Mouse (Mus musculus) MEL (cell line): Measurements from ENCODE around the gene Pms1. TPM values are rescaled to one million over a fixed set of nuclear protein-coding genes. Genes with fewer than 3 reads are reported as not detected.

ENCODE experiments used
- DNase-seq: peaks from one replicate; pipeline ENCODE4 v3.0.0; 2011; ENCODE audit warnings: low read depth, low spot score
- H3K27ac ChIP-seq: 2 replicates; pipeline ENCODE4 v1.5.1; 2012; ENCODE audit warnings: low read depth, mild to moderate bottlenecking, control low read depth, low read length, moderate library complexity; ENCODE audit not compliant: control insufficient read depth
- H3K27me3 ChIP-seq, 2 experiments: fragments of 150-350 bp in 1 of 2; sonication (generic) in 1 of 2; 2 replicates each; pipeline ENCODE4 v1.6.1; 2012; ENCODE audit warnings: low read length in 2 of 2, mild to moderate bottlenecking in 2 of 2, improper control_type of control experiment in 1 of 2, moderate library complexity in 1 of 2; ENCODE audit not compliant: insufficient read depth in 2 of 2, control insufficient read depth in 1 of 2
- H3K36me3 ChIP-seq, 2 experiments: 2 replicates each; pipeline ENCODE4 v1.6.1; 2012 to 2014; ENCODE audit warnings: low read length in 2 of 2, improper control_type of control experiment in 1 of 2, inconsistent platforms in 1 of 2, mild to moderate bottlenecking in 1 of 2; ENCODE audit not compliant: insufficient read depth in 2 of 2, control insufficient read depth in 1 of 2
- H3K4me1 ChIP-seq, 2 experiments: fragments of 150-350 bp in 1 of 2; sonication (generic) in 1 of 2; 2 replicates each; pipeline ENCODE4 v1.6.1; 2012; ENCODE audit warnings: low read length in 2 of 2, improper control_type of control experiment in 1 of 2, mild to moderate bottlenecking in 1 of 2; ENCODE audit not compliant: insufficient read depth in 2 of 2, control insufficient read depth in 1 of 2
- H3K4me3 ChIP-seq, 2 experiments: fragments of 150-350 bp in 1 of 2; sonication (generic) in 1 of 2; 2 replicates each; pipeline ENCODE4 v1.5.1; 2012; ENCODE audit warnings: low read depth in 2 of 2, low read length in 2 of 2, mild to moderate bottlenecking in 2 of 2, moderate library complexity in 2 of 2, control low read depth in 1 of 2, improper control_type of control experiment in 1 of 2; ENCODE audit not compliant: control insufficient read depth in 1 of 2, insufficient read depth in 1 of 2
- H3K79me2 ChIP-seq: 2 replicates; pipeline ENCODE4 v1.6.1; 2012; ENCODE audit warnings: mild to moderate bottlenecking, low read length, moderate library complexity; ENCODE audit not compliant: control insufficient read depth, poor library complexity, insufficient read depth
- H3K9ac ChIP-seq: 2 replicates; pipeline ENCODE4 v1.6.1; 2012; ENCODE audit warnings: low read depth, mild to moderate bottlenecking, control low read depth, low read length, moderate library complexity; ENCODE audit not compliant: control insufficient read depth, poor library complexity, severe bottlenecking
- H3K9me3 ChIP-seq: fragments of 150-350 bp; sonication (generic); replicated peaks from 2 replicates; pipeline ENCODE4 v1.6.1; 2012; ENCODE audit warnings: mild to moderate bottlenecking, low read length, improper control_type of control experiment, moderate library complexity; ENCODE audit not compliant: insufficient read depth
- BHLHE40 ChIP-seq: IDR thresholded peaks from 2 replicates; pipeline ENCODE4 v1.6.1; 2012; ENCODE audit warnings: low read depth, mild to moderate bottlenecking, inconsistent platforms, low read length, improper control_type of control experiment, borderline replicate concordance
- CHD2 ChIP-seq: IDR thresholded peaks from 2 replicates; pipeline ENCODE4 v1.6.1; 2011; ENCODE audit warnings: low read length, improper control_type of control experiment
- CTCF ChIP-seq, 3 experiments: IDR thresholded peaks in 2 of 3; conservative IDR thresholded peaks in 1 of 3; 2 replicates each; pipeline ENCODE4 v1.5.1; 2011 to 2012; ENCODE audit warnings: low read length in 3 of 3, low read depth in 2 of 3, mild to moderate bottlenecking in 2 of 3, improper control_type of control experiment in 1 of 3, inconsistent platforms in 1 of 3, mixed read lengths in 1 of 3, moderate library complexity in 1 of 3; ENCODE audit not compliant: control insufficient read depth in 1 of 3, insufficient read depth in 1 of 3, poor library complexity in 1 of 3, severe bottlenecking in 1 of 3
- ELF1 ChIP-seq: IDR thresholded peaks from 2 replicates; pipeline ENCODE4 v1.6.1; 2014; ENCODE audit warnings: low read depth, mild to moderate bottlenecking, inconsistent platforms, low read length, improper control_type of control experiment, moderate library complexity
- EP300 ChIP-seq, 2 experiments: IDR thresholded peaks; 2 replicates each; pipeline ENCODE4 v1.6.1; 2011; ENCODE audit warnings: improper control_type of control experiment in 2 of 2, low read length in 2 of 2, low read depth in 1 of 2, mild to moderate bottlenecking in 1 of 2
- ETS1 ChIP-seq: IDR thresholded peaks from 2 replicates; pipeline ENCODE4 v1.6.1; 2012; ENCODE audit warnings: low read depth, mild to moderate bottlenecking, inconsistent platforms, low read length, improper control_type of control experiment, moderate library complexity
- HCFC1 ChIP-seq: IDR thresholded peaks from 2 replicates; pipeline ENCODE4 v1.6.1; 2012; ENCODE audit warnings: low read depth, mild to moderate bottlenecking, inconsistent platforms, low read length, improper control_type of control experiment, moderate library complexity
- MEF2A ChIP-seq: IDR thresholded peaks from 2 replicates; pipeline ENCODE4 v1.6.1; 2014; ENCODE audit warnings: low read depth, mild to moderate bottlenecking, inconsistent platforms, low read length, improper control_type of control experiment; ENCODE audit not compliant: poor library complexity, insufficient replicate concordance, severe bottlenecking; ENCODE audit errors: extremely low read depth
- MXI1 ChIP-seq: IDR thresholded peaks from 2 replicates; pipeline ENCODE4 v1.6.1; 2011; ENCODE audit warnings: mild to moderate bottlenecking, low read depth, low read length, improper control_type of control experiment
- MYB ChIP-seq: IDR thresholded peaks from 2 replicates; pipeline ENCODE4 v1.6.1; 2011; ENCODE audit warnings: mild to moderate bottlenecking, low read depth, low read length, improper control_type of control experiment
- MYC ChIP-seq: IDR thresholded peaks from 2 replicates; pipeline ENCODE4 v1.6.1; 2011; ENCODE audit warnings: low read depth, mild to moderate bottlenecking, low read length, improper control_type of control experiment, moderate library complexity
- NELFE ChIP-seq: IDR thresholded peaks from 2 replicates; pipeline ENCODE4 v1.6.1; 2011; ENCODE audit warnings: low read depth, low read length, improper control_type of control experiment
- NRF1 ChIP-seq: IDR thresholded peaks from 2 replicates; pipeline ENCODE4 v1.6.1; 2014; ENCODE audit warnings: low read depth, mild to moderate bottlenecking, inconsistent platforms, low read length, improper control_type of control experiment, moderate library complexity; ENCODE audit not compliant: poor library complexity, insufficient read depth, severe bottlenecking
- POLR2A ChIP-seq, 2 experiments: IDR thresholded peaks; 2 replicates each; pipeline ENCODE4 v1.6.1; 2011 to 2012; ENCODE audit warnings: low read length in 2 of 2, mild to moderate bottlenecking in 2 of 2, control low read depth in 1 of 2, improper control_type of control experiment in 1 of 2, low read depth in 1 of 2, moderate library complexity in 1 of 2; ENCODE audit not compliant: control insufficient read depth in 1 of 2, insufficient read depth in 1 of 2, poor library complexity in 1 of 2
- POLR2AphosphoS2 ChIP-seq: IDR thresholded peaks from 2 replicates; pipeline ENCODE4 v1.6.1; 2011; ENCODE audit warnings: low read length, improper control_type of control experiment
- POLR2AphosphoS5 ChIP-seq: IDR thresholded peaks from 2 replicates; pipeline ENCODE4 v1.6.1; 2012; ENCODE audit warnings: low read depth, borderline replicate concordance, mild to moderate bottlenecking, inconsistent platforms, low read length, moderate library complexity, mixed read lengths
- RAD21 ChIP-seq: IDR thresholded peaks from 2 replicates; pipeline ENCODE4 v1.6.1; 2011; ENCODE audit warnings: mild to moderate bottlenecking, low read depth, low read length, improper control_type of control experiment
- SIN3A ChIP-seq: IDR thresholded peaks from 2 replicates; pipeline ENCODE4 v1.6.1; 2012; ENCODE audit warnings: low read length, improper control_type of control experiment, inconsistent platforms
- TBP ChIP-seq: IDR thresholded peaks from 2 replicates; pipeline ENCODE4 v1.8.0; 2011; ENCODE audit warnings: low read depth, low read length, improper control_type of control experiment
- TCF12 ChIP-seq: IDR thresholded peaks from 2 replicates; pipeline ENCODE4 v1.6.1; 2014; ENCODE audit warnings: low read depth, mild to moderate bottlenecking, inconsistent platforms, low read length, improper control_type of control experiment, moderate library complexity
- USF1 ChIP-seq: IDR thresholded peaks from 2 replicates; pipeline ENCODE4 v1.6.1; 2014; ENCODE audit warnings: low read depth, mild to moderate bottlenecking, inconsistent platforms, low read length, improper control_type of control experiment, moderate library complexity
- USF2 ChIP-seq, 2 experiments: IDR thresholded peaks; 2 replicates each; pipeline ENCODE4 v1.6.1; 2011 to 2012; ENCODE audit warnings: improper control_type of control experiment in 2 of 2, low read length in 2 of 2, borderline replicate concordance in 1 of 2, inconsistent platforms in 1 of 2, low read depth in 1 of 2, mild to moderate bottlenecking in 1 of 2; ENCODE audit not compliant: insufficient read depth in 1 of 2
- ZC3H11A ChIP-seq: IDR thresholded peaks from 2 replicates; pipeline ENCODE4 v1.6.1; 2012; ENCODE audit warnings: low read depth, mild to moderate bottlenecking, inconsistent platforms, low read length, improper control_type of control experiment
- ZKSCAN1 ChIP-seq: IDR thresholded peaks from 2 replicates; pipeline ENCODE4 v1.6.1; 2012; ENCODE audit warnings: low read depth, mild to moderate bottlenecking, inconsistent platforms, low read length, improper control_type of control experiment, moderate library complexity
- ZNF384 ChIP-seq: IDR thresholded peaks from 2 replicates; pipeline ENCODE4 v1.6.1; 2012; ENCODE audit warnings: low read depth, mild to moderate bottlenecking, inconsistent platforms, low read length, improper control_type of control experiment
- polyA plus RNA-seq, 2 experiments: library from polyadenylated mRNA; stranded (reverse) in 1 of 2; unstranded in 1 of 2; fragments of >175 nt in 1 of 2; fragments of >200 nt in 1 of 2; gene quantifications; 2 replicates each; pipeline versions ENCODE4 v1.2.1 to v1.2.4; 2012; ENCODE audit warnings: low replicate concordance in 2 of 2, low read depth in 1 of 2; ENCODE audit not compliant: insufficient read length in 2 of 2, insufficient read depth in 1 of 2, missing spikeins in 1 of 2
- total RNA-seq: library from RNA; depleted of rRNA; stranded (reverse); fragments of 300-350 nt; gene quantifications from 2 replicates; pipeline ENCODE4 v1.2.3, GENCODE M21; 2012

Pms1 gene
- total and polyA plus RNA-seq, 3 experiments, result 9.5 to 13.4 TPM; not detected in 1

GRCm38 (mm10) chr1:53312989-53313967, 16.5 kb upstream of the Pms1 start, which contains the start of gene Osgepl1:
Gene Osgepl1 (plus strand): TSS chr1:53313624.
- Histone ChIP-seq H3K36me3 (peaks cover 0 to 7% of the 10 kb centered on the region in 2 experiments; a peak in 2 of 4 replicates), H3K4me1 (peaks cover 2 to 3% of the 10 kb centered on the region in 2 experiments; a peak in 3 of 4 replicates), H3K9ac (peak within 1 kb of the TSS; percentile 98), H3K9me3 (no peaks in the 10 kb centered on the region), H3K27me3 (no peaks in the 10 kb centered on the region), H3K27ac (peak within 1 kb of the TSS; percentile 88), H3K4me3 (peak within 1 kb of the TSS; percentile 85 to 100), H3K79me2 (peaks cover 5% of the 10 kb centered on the region)
- DNase-seq, result peak; percentile 92
- no peak for TF ChIP-seq ZNF384
- TF ChIP-seq POLR2AphosphoS2, result peak; percentile 75; the same call in 1 of the 2 replicates
- no peak for TF ChIP-seq EP300 (IDR thresholded peaks at IDR 0.05; ENCODE audit: low read depth in 1 of 2, low read length in 2 of 2)
- TF ChIP-seq MXI1, result peak; percentile 63; the same call in 1 of the 2 replicates
- TF ChIP-seq TBP, result peak; percentile 79; the same call in 1 of the 2 replicates
- TF ChIP-seq MYB, result no peak
- TF ChIP-seq NRF1, result peak; percentile 59; the same call in 1 of the 2 replicates
- 0 out of 2 replicates have a peak, but pooled peaks have one; percentile 5 for TF ChIP-seq ETS1
- peak; percentile 89 for TF ChIP-seq NELFE
- TF ChIP-seq HCFC1, result peak; percentile 74
- TF ChIP-seq SIN3A, result peak; percentile 59; the same call in 1 of the 2 replicates
- TF ChIP-seq ELF1, result peak; percentile 27; the same call in 1 of the 2 replicates
- peak; percentile 33; the same call in 1 of the 2 replicates for TF ChIP-seq TCF12
- TF ChIP-seq CTCF (IDR thresholded peaks at IDR 0.05 in 2 of 3, conservative IDR thresholded peaks at IDR 0.05 in 1 of 3; ENCODE audit: control insufficient read depth in 1 of 3, insufficient read depth in 1 of 3, low read depth in 2 of 3, low read length in 3 of 3, poor library complexity in 1 of 3, severe bottlenecking in 1 of 3), result peak in 1 of 3 experiments; percentile 11; a peak in 1 of 6 replicates
- TF ChIP-seq POLR2A (IDR thresholded peaks at IDR 0.05; ENCODE audit: control insufficient read depth in 1 of 2, insufficient read depth in 1 of 2, low read depth in 1 of 2, low read length in 2 of 2, poor library complexity in 1 of 2), result peak; percentile 71 to 94
- no peak for TF ChIP-seq ZC3H11A
- TF ChIP-seq RAD21, result peak; percentile 8

- H3K36me3 ChIP-seq, result peaks cover 3 to 10% of the 10 kb centered on the region in 2 experiments; a peak in 3 of 4 replicates
- H3K79me2 ChIP-seq, result peaks cover 3% of the 10 kb centered on the region; the same call in 1 of the 2 replicates
- peaks cover 0 to 2% of the 10 kb centered on the region in 2 experiments; a peak in 1 of 4 replicates for H3K4me1 ChIP-seq
- TF ChIP-seq SIN3A, result no peak
- TF ChIP-seq TCF12, result no peak
- no peak for TF ChIP-seq ETS1
- no peak for TF ChIP-seq CHD2
- TF ChIP-seq MYC, result no peak
- TF ChIP-seq USF1, result no peak
- no peak for TF ChIP-seq MEF2A
- TF ChIP-seq RAD21, result no peak
- no peak for TF ChIP-seq USF2 (IDR thresholded peaks at IDR 0.05; ENCODE audit: borderline replicate concordance in 1 of 2, insufficient read depth in 1 of 2, low read depth in 1 of 2, low read length in 2 of 2)
- no peak for TF ChIP-seq BHLHE40
- no peak for TF ChIP-seq POLR2AphosphoS5
- TF ChIP-seq NRF1, result no peak
- TF ChIP-seq ZKSCAN1, result no peak
- no peak for TF ChIP-seq NELFE
- no peak for TF ChIP-seq CTCF (IDR thresholded peaks at IDR 0.05 in 2 of 3, conservative IDR thresholded peaks at IDR 0.05 in 1 of 3; ENCODE audit: control insufficient read depth in 1 of 3, insufficient read depth in 1 of 3, low read depth in 2 of 3, low read length in 3 of 3, poor library complexity in 1 of 3, severe bottlenecking in 1 of 3)
- TF ChIP-seq POLR2A (IDR thresholded peaks at IDR 0.05; ENCODE audit: control insufficient read depth in 1 of 2, insufficient read depth in 1 of 2, low read depth in 1 of 2, low read length in 2 of 2, poor library complexity in 1 of 2), result no peak
- no peak for DNase-seq
- H3K9me3 ChIP-seq, result no peaks in the 10 kb centered on the region
- H3K4me3 ChIP-seq, result no peak overlapping the region
- no peak overlapping the region for H3K27ac ChIP-seq
- no peak overlapping the region for H3K9ac ChIP-seq
- no peaks in the 10 kb centered on the region for H3K27me3 ChIP-seq
Measured at GRCm38 (mm10) chr1:53300506-53300905, 3.7 kb upstream of the Pms1 start.
